In the genomic region with DNA sequence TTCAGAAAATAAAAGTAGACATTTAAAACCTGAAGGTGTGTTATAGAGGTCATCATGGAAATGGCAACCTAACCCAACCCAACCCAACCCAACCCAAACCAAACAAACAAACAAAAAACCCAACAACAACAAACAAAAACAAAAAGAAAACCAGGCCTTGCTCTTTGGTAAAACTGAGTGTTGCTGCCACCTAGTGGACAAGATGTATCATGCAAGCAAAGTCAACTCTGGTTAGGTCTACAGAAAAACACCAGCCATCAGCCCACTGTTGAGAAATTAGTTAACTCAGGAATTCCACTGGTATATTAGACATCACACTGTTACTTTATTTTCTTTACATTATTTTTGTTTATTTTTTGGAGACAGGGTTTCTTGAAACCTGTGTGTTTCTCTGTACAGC, we compare ENCODE assay signal across 10 mouse cellular contexts. TPM values are rescaled to one million over a fixed set of nuclear protein-coding genes. Genes with fewer than 3 reads are reported as not detected.
A peak's percentile ranks its signal among the peaks of the same experiment; 100 is the strongest.
DNase-seq lines count a peak whose midpoint lies in the region; ATAC-seq and TF ChIP-seq lines count a peak whose summit lies in the region.
"Had no signal": no experiment of that assay in that cellular context is flagged by ENCODE, and none has a peak within 500 bp of the region (broad histone marks: within the 10 kb centered on the region; RNA-seq: fewer than 3 reads in every experiment).

No protein-coding gene starts in this region.

- peak; percentile 46; the same call in 1 of the 2 replicates for TF ChIP-seq CTCF in cerebellum, adult 2 months (IDR thresholded peaks at IDR 0.05; ENCODE audit: borderline replicate concordance, insufficient read depth, low read depth, low read length)
- peak; percentile 67 for TF ChIP-seq CTCF in left cerebral cortex, adult 2 months (IDR thresholded peaks at IDR 0.05)
- TF ChIP-seq CTCF in E14TG2a.4 (conservative IDR thresholded peaks at IDR 0.05; ENCODE audit: low read length), result peak; percentile 27

- H3K4me3 ChIP-seq in cerebellum, adult 2 months (replicated peaks; ENCODE audit: insufficient read depth, low read depth, low read length), result no peak overlapping the region
- no peak overlapping the region for H3K4me3 ChIP-seq in left cerebral cortex, adult 2 months
- H3K4me3 ChIP-seq in E14TG2a.4 (replicated peaks; ENCODE audit: low read length), result no peak overlapping the region
- H3K4me3 ChIP-seq: megakaryocyte, embryonic 14.5 days had no signal

- no peaks in the 10 kb centered on the region for H3K9me3 ChIP-seq in E14TG2a.4 (ENCODE audit: low read length)
- H3K9me3 ChIP-seq: megakaryocyte, embryonic 14.5 days had no signal

- TF ChIP-seq POLR2A in cerebellum, adult 2 months (IDR thresholded peaks at IDR 0.05; ENCODE audit: borderline replicate concordance, insufficient read depth, low read length), result no peak

- intact Hi-C loops in left cerebral cortex, adult 2 months (cut with DNase I), result loop anchor here (5.0 to 10.0 kb wide), 2 partner anchors 305 to 423 kb away; no protein-coding TSS in a partner anchor
- intact Hi-C loops in left cerebral cortex, postnatal 36 days (cut with DNase I), result no loop called here
- intact Hi-C loops in left cerebral cortex, postnatal 4 days (cut with DNase I), result loop anchor here (5.0 kb wide), 1 partner anchor 187 kb away; no protein-coding TSS in a partner anchor

- no peak for ATAC-seq in cerebellum, adult (ENCODE audit: insufficient number of reproducible peaks, low FRiP score, low TSS enrichment)
- ATAC-seq in activated CD4-positive, CD25-positive, alpha-beta regulatory T cell, adult 4 months, result no peak

- H3K27me3 ChIP-seq in cerebellum, adult 2 months (ENCODE audit: control insufficient read depth, insufficient read depth, low read length), result no peaks in the 10 kb centered on the region
- H3K27me3 ChIP-seq in E14TG2a.4 (ENCODE audit: insufficient read depth, low read length), result no peaks in the 10 kb centered on the region

- H3K4me1 ChIP-seq in cerebellum, adult 2 months (ENCODE audit: control insufficient read depth, insufficient read depth, low read length), result no peaks in the 10 kb centered on the region
- H3K4me1 ChIP-seq in E14TG2a.4 (replicated peaks; ENCODE audit: low read depth, low read length), result no peaks in the 10 kb centered on the region

- H3K36me3 ChIP-seq in E14TG2a.4 (ENCODE audit: insufficient read depth, low read length), result no peaks in the 10 kb centered on the region

- H3K27ac ChIP-seq in cerebellum, adult 2 months (ENCODE audit: insufficient read depth, low read length), result no peak overlapping the region
- no peak overlapping the region for H3K27ac ChIP-seq in left cerebral cortex, adult 2 months

- DNase-seq in cerebellum, adult 2 months, result peak; percentile 13 to 14
- peak in 1 of 2 experiments; percentile 16 for DNase-seq in left cerebral cortex, adult 2 months (ENCODE audit: extremely low spot score in 1 of 2, low spot score in 2 of 2)
- DNase-seq in left cerebral cortex, postnatal 36 days (ENCODE audit: low spot score in 2 of 2), result no peak
- peak; percentile 43 for DNase-seq in embryo, embryonic 10.5 days (ENCODE audit: low spot score)
- DNase-seq in left cerebral cortex, postnatal 4 days, result peak; percentile 3

RNA-seq across cellular contexts. Expression of a gene that starts 17.2 kb away (rescaled TPM):
- 0.11 TPM in 1 of 2 replicates, not detected in the other for polyA plus RNA-seq in cerebellum, adult 2 months (2012; rRNA removed)
- total RNA-seq in left cerebral cortex, adult 2 months (2021), result under 1 TPM in 1 of 2 experiments, not detected in 1; 0.16 TPM
- total RNA-seq in left cerebral cortex, postnatal 36 days (2021), result under 1 TPM in 1 of 2 experiments, not detected in 1; 0.10 TPM
- total RNA-seq in left cerebral cortex, postnatal 4 days (2021), result under 1 TPM; 0.36 to 0.48 TPM
- polyA plus RNA-seq in activated CD4-positive, CD25-positive, alpha-beta regulatory T cell, adult 4 months (2017; shearing (Covaris generic)), result under 1 TPM; 0.33 TPM

RNA-seq across cellular contexts. Expression of a gene that starts 30.6 kb away (rescaled TPM):
- not detected in 2 replicates for polyA plus RNA-seq in cerebellum, adult 2 months (2012; rRNA removed)
- not detected for total RNA-seq in left cerebral cortex, adult 2 months (2021)
- total RNA-seq in left cerebral cortex, postnatal 36 days (2021), result not detected
- total RNA-seq in left cerebral cortex, postnatal 4 days (2021), result not detected
- polyA plus RNA-seq in activated CD4-positive, CD25-positive, alpha-beta regulatory T cell, adult 4 months (2017; shearing (Covaris generic)), result not detected
- polyA plus RNA-seq: heart, embryonic 14.5 days had no signal

Comparison
In these comparisons a context has a peak if more than half of its experiments do, and no peak if none do; other contexts are left out.
1. DNase-seq: peak in cerebellum, adult 2 months (2 of 2), embryo, embryonic 10.5 days (single experiment) and left cerebral cortex, postnatal 4 days (single experiment); none in left cerebral cortex, postnatal 36 days (0 of 2).
2. Peak in every context shown above with its lines, with median percentiles within 50 percentile points of each other: CTCF ChIP-seq.